Mouse (Mus musculus): ENCODE data around the gene Ier5l. TPM values are rescaled to one million over a fixed set of nuclear protein-coding genes. Genes with fewer than 3 reads are reported as not detected.

Ier5l gene
- total and polyA plus RNA-seq, 3 experiments: 0.06 TPM; not detected in 2

DNA sequence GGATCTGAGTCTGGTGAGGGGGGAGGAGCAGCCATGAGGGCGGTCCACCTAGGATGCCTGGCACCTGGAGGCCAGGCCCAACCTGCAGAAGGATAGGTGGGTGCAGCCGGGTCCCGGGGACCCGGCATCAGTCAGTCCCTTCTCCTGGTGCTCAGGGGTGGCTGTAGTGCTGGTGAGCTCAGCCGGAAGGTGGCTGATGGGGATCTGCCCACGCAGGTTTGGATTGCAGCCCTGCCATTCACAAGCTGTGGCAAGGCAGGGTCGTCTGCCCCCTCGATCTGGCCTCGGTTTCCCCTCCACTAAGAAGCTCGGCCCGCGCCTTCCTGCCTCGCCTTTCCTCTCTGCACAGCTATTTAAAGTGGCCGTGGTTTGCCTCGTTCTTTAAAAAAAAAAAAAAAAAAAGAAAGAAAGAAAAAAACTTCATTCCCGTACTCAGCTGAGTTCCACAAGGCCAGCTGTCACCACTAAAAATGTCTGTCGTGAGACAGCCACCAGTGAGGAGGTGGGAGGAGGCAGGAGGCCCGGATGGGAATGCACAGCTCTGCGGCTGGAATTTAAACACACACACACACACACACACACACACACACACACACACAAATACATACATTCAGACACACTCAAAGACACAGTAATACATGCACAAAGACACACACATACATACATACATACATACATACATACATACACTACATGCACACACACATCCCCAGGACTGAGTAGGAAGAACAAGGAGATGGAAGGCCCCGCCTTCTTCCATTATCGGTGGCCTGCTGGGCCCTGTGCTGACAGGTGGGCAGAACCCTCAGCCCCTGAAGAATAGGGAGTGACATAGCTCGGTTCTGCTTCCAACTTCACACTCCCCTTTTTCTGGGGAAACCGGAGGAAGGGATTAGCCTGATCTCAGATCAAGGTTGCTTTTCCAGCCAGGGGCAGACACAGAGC, 29.9 kb upstream of the Ier5l start:
- no peaks in the 10 kb centered on the region for H3K4me1 ChIP-seq (ENCODE audit: control insufficient read depth in 1 of 2, insufficient read depth in 2 of 2, low read length in 2 of 2)
- H3K4me3 ChIP-seq (ENCODE audit: control insufficient read depth in 1 of 2, insufficient read depth in 1 of 2, low read depth in 2 of 2, low read length in 2 of 2): no peak overlapping the region
- H3K9me3 ChIP-seq (replicated peaks; ENCODE audit: insufficient read depth, low read length): no peaks in the 10 kb centered on the region
- H3K27ac ChIP-seq (ENCODE audit: control insufficient read depth, low read depth, low read length): no peak overlapping the region
- no peak for TF ChIP-seq RAD21 (IDR thresholded peaks at IDR 0.05; ENCODE audit: low read depth, low read length)
- no peak for TF ChIP-seq EP300 (IDR thresholded peaks at IDR 0.05; ENCODE audit: low read depth in 1 of 2, low read length in 2 of 2)
- TF ChIP-seq ZC3H11A (IDR thresholded peaks at IDR 0.05; ENCODE audit: low read depth, low read length): no peak
- no peak for TF ChIP-seq CHD1 (IDR thresholded peaks at IDR 0.05; ENCODE audit: low read depth, low read length)
- TF ChIP-seq USF2 (IDR thresholded peaks at IDR 0.05; ENCODE audit: borderline replicate concordance in 1 of 2, insufficient read depth in 1 of 2, low read depth in 1 of 2, low read length in 2 of 2): no peak
- TF ChIP-seq POLR2A (IDR thresholded peaks at IDR 0.05; ENCODE audit: control insufficient read depth in 1 of 2, insufficient read depth in 1 of 2, low read depth in 1 of 2, low read length in 2 of 2, poor library complexity in 1 of 2): no peak
- TF ChIP-seq ZNF384 (IDR thresholded peaks at IDR 0.05; ENCODE audit: low read depth, low read length): no peak
- no peak for TF ChIP-seq HCFC1 (IDR thresholded peaks at IDR 0.05; ENCODE audit: low read depth, low read length)
- no peak for DNase-seq (ENCODE audit: low read depth, low spot score)
- no peaks in the 10 kb centered on the region for H3K79me2 ChIP-seq (ENCODE audit: control insufficient read depth, insufficient read depth, low read length, poor library complexity)
- peaks cover 0 to 10% of the 10 kb centered on the region in 2 experiments; a peak in 3 of 4 replicates for H3K27me3 ChIP-seq (ENCODE audit: control insufficient read depth in 1 of 2, insufficient read depth in 2 of 2, low read length in 2 of 2)
- no peaks in the 10 kb centered on the region for H3K36me3 ChIP-seq (ENCODE audit: control insufficient read depth in 1 of 2, insufficient read depth in 2 of 2, low read length in 2 of 2)
- H3K9ac ChIP-seq (ENCODE audit: control insufficient read depth, low read depth, low read length, poor library complexity, severe bottlenecking): no peak overlapping the region

DNA sequence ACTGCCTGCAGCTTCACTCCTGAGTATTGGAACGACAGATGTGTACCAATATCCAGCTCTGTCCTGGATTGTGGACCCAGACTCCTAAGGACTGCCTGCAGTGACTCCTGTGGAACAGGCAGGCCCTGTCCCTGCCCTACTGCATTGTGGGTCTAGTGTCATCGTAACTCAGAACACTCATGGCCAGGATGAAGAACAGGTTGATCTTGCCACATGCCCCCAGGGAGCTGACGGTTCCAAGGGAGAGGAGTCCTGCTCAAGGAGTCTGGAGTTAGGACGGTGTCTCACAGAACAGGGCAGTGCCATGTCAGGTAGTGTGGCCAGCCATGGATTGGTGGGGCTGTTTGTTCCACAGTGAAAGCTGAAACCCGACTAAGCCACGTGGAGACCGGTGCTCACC, 27.7 kb upstream of the Ier5l start:
- Histone ChIP-seq H3K4me1 (ENCODE audit: control insufficient read depth in 1 of 2, insufficient read depth in 2 of 2, low read length in 2 of 2) (no peaks in the 10 kb centered on the region), H3K36me3 (ENCODE audit: control insufficient read depth in 1 of 2, insufficient read depth in 2 of 2, low read length in 2 of 2) (no peaks in the 10 kb centered on the region), H3K27me3 (ENCODE audit: control insufficient read depth in 1 of 2, insufficient read depth in 2 of 2, low read length in 2 of 2) (peaks cover 0 to 10% of the 10 kb centered on the region in 2 experiments; a peak in 3 of 4 replicates), H3K9me3 (replicated peaks; ENCODE audit: insufficient read depth, low read length) (no peaks in the 10 kb centered on the region), H3K4me3 (ENCODE audit: control insufficient read depth in 1 of 2, insufficient read depth in 1 of 2, low read depth in 2 of 2, low read length in 2 of 2) (no peak overlapping the region), H3K27ac (ENCODE audit: control insufficient read depth, low read depth, low read length) (no peak overlapping the region), H3K9ac (ENCODE audit: control insufficient read depth, low read depth, low read length, poor library complexity, severe bottlenecking) (no peak overlapping the region), H3K79me2 (ENCODE audit: control insufficient read depth, insufficient read depth, low read length, poor library complexity) (no peaks in the 10 kb centered on the region)
- TF ChIP-seq GABPA (IDR thresholded peaks at IDR 0.05; ENCODE audit: low read depth, low read length) (no peak), MYB (IDR thresholded peaks at IDR 0.05; ENCODE audit: low read depth, low read length) (no peak), ZNF384 (IDR thresholded peaks at IDR 0.05; ENCODE audit: low read depth, low read length) (no peak), E2F4 (IDR thresholded peaks at IDR 0.05; ENCODE audit: borderline replicate concordance, low read depth, low read length) (no peak), MAX (IDR thresholded peaks at IDR 0.05; ENCODE audit: low read length) (no peak), NRF1 (IDR thresholded peaks at IDR 0.05; ENCODE audit: insufficient read depth, low read depth, low read length, poor library complexity, severe bottlenecking) (no peak), CTCF (IDR thresholded peaks at IDR 0.05 in 2 of 3, conservative IDR thresholded peaks at IDR 0.05 in 1 of 3; ENCODE audit: control insufficient read depth in 1 of 3, insufficient read depth in 1 of 3, low read depth in 2 of 3, low read length in 3 of 3, poor library complexity in 1 of 3, severe bottlenecking in 1 of 3) (no peak), UBTF (IDR thresholded peaks at IDR 0.05; ENCODE audit: borderline replicate concordance, insufficient read depth, low read depth, low read length) (no peak), BHLHE40 (IDR thresholded peaks at IDR 0.05; ENCODE audit: borderline replicate concordance, low read depth, low read length) (no peak), MAFK (IDR thresholded peaks at IDR 0.05; ENCODE audit: borderline replicate concordance, low read depth, low read length) (no peak), CHD2 (IDR thresholded peaks at IDR 0.05; ENCODE audit: low read length) (no peak), HCFC1 (IDR thresholded peaks at IDR 0.05; ENCODE audit: low read depth, low read length) (no peak), POLR2AphosphoS2 (IDR thresholded peaks at IDR 0.05; ENCODE audit: low read length) (no peak), ZKSCAN1 (IDR thresholded peaks at IDR 0.05; ENCODE audit: low read depth, low read length) (no peak), POLR2AphosphoS5 (IDR thresholded peaks at IDR 0.05; ENCODE audit: borderline replicate concordance, low read depth, low read length) (no peak), TBP (IDR thresholded peaks at IDR 0.05; ENCODE audit: low read depth, low read length) (no peak)
- no peak for DNase-seq (ENCODE audit: low read depth, low spot score)
